Mouse (Mus musculus): ENCODE measurements around the gene Zmynd10.

The Zmynd10 gene

DNA sequence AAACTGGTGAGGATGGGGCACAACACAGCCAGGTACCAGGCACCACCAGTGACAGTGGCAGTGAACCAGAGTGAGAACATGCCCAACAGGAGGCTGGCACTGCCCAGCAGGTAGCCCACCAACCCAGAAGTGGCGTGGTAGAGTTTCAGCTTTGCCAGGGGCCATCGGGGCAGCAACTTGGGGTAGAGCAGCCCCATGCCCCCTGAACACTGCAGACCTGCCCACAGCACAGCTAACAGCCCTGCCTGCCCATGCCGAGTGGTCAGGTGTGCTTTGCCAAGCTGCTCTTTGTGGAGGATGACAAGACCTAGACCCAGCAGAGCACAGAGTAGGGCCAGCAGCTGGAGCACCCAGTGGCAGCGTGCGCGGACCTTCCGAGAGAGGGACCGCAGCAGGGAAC lies 7.2 kb upstream of the Zmynd10 start:
- no peak for DNase-seq (ENCODE audit: extremely low spot score, low read depth, low spot score)

DNA sequence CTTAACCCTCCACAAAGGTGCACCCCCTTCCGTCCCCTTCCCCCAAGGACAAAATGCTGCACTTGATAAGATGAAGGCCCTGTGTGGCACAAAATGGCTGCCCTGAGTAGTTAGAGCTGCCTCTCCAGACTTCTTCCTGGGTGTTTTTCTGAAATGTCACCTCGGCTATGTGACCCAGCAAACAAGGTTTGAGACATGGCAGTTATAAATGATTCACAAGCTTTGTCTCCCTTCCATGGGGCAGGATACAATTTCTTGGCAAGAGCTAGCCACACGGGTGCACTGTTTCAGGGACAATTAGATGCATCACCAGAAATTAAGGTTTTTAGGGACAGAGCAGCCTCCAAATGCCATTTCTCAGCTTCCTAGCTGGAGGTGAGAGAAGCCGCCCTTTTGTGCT lies 6.7 kb upstream of the Zmynd10 start:
- no peak for DNase-seq (ENCODE audit: extremely low spot score, low read depth, low spot score)

DNA sequence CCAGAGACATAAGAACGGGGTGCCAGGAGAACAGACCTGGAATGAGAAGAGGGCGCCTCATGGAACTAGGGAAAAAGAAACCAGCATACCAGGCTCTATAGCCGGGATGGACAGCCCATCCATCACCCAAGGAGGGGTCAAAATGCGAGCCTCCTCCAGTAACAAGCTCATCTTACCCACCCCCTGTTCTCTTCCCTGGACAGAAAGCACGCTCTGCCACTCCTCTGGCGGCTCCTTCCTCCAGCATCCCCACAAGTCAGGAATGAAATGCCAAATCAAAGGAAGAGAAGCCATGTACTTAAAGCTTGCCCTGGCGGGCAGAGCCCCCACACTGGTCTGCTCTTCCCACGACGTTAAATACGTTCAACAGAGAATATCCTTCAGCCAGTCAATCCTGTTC lies 6.1 kb upstream of the Zmynd10 start:
- no peak for DNase-seq (ENCODE audit: extremely low spot score, low read depth, low spot score)

DNA sequence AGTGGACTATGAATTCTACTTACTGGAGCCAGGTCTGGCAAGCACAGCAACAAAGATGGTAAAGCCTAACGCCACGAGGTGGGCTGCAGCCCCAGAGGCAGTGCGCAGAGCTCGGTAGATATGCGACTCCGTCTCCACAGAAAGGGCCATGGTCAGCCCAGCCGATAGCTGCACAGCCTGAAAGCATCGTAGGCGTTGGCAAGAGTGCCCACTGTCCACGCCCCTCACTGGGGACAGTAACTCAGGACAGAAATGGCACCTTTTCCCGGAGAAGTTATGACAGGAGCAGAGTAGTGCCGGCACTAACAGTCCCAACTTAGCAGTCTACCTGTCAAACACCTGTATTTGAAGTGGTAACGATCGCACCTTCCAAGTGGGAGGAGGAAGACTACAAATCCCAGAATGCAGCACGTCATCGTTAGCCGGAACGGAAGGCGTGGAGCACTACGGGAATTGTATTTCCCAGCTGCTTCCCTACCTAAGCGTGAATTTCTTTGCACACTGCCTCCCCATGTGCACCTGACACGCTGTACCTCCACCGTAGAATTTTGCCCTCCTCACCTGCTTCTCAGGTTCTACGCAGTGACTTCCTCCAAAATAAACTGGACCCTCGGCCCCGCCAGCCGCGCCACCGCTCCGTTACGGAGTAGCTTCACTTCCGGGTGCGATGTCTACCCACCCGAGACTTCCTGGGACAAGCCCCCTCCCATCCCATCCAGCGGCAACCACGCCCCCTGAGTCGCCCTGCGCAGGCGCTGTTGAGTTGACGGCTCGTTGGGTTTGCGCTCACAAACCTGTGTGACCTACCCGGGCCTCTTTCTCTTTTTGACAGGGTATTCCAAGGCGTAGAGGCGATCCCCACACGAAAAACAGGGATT lies 5.4 kb upstream of the Zmynd10 start, which contains the start of the genes Cyb561d2 and Nprl2:
Gene Cyb561d2, minus strand, starts transcription at position 720 of the 878 bp plus-strand sequence.
Gene Nprl2, plus strand, starts transcription at position 753 of the 878 bp plus-strand sequence.
- no peak for DNase-seq (ENCODE audit: extremely low spot score, low read depth, low spot score)

DNA sequence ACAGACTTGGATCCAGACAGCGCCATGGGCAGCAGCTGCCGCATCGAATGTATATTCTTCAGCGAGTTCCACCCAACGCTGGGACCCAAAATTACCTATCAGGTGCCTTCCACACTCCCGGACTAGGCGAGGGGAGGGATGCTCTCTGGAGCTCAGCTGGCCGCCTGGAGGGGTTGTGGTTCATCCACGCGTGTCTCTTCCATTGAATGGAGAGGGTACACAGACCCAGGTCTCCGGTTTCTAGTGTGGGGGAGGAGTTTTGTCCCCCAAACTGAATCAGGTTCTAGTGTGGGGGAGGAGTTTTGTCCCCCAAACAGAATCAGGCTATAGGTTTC lies 4.8 kb upstream of the Zmynd10 start:
- DNase-seq (ENCODE audit: extremely low spot score, low read depth, low spot score), result no peak

DNA sequence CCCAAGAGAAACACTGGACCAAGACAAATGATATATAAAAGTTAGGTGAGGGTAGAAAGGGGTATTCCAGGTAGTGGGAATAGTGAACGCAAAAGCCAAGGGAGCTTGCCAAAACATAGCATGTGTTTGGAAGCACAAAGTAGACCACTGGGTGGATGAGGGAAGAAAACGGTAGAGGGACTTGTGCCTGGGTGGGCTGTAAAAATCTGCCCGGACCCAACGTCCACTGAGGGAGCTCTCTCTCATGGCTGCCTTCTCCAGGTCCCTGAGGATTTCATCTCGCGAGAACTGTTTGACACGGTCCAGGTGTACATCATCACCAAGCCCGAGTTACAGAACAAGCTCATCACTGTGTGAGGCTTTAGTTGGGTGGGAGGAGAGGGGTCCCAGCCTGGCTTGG lies 4.4 kb upstream of the Zmynd10 start:
- DNase-seq (ENCODE audit: extremely low spot score, low read depth, low spot score), result no peak

DNA sequence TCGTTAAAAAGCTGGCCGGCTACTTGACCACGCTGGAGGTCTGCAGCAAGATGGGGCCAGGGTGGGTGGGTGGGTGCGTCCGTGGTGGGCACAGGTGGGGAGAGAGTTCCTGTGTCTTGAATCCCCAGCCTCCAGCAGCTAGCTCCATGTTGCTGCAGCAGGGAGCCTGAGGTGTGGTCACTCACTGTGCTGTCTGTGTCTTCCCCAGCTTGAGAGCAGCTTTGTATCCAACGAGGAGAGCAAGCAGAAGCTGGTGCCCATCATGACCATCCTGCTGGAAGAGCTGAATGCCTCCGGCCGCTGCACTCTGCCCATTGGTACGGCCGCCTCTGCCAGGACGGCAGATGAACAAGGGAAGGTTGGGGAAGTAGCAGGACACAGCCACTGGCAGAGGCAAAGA lies 3.8 kb upstream of the Zmynd10 start:
- no peak for DNase-seq (ENCODE audit: extremely low spot score, low read depth, low spot score)

DNA sequence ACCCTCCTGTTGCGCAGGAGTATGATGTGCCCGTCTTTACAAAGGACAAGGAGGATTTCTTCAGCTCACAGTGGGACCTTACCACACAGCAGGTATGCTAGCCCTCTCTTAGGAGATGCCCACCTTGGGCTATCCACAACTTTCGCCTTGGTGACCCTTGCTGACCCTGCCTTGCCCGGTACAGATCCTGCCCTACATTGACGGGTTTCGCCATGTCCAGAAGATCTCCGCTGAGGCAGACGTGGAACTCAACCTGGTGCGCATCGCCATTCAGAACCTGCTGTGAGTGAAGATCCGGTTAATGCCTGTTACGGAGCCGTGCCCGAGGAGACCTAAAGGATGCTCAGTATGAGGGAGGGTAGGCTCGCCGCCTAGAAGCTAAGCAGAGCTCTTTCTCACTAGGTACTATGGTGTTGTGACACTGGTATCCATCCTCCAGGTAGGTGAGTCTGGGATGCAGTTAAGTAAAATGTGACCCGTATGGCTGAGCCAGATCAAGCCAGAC lies 2.9 kb upstream of the Zmynd10 start:
- no peak for DNase-seq (ENCODE audit: extremely low spot score, low read depth, low spot score)

DNA sequence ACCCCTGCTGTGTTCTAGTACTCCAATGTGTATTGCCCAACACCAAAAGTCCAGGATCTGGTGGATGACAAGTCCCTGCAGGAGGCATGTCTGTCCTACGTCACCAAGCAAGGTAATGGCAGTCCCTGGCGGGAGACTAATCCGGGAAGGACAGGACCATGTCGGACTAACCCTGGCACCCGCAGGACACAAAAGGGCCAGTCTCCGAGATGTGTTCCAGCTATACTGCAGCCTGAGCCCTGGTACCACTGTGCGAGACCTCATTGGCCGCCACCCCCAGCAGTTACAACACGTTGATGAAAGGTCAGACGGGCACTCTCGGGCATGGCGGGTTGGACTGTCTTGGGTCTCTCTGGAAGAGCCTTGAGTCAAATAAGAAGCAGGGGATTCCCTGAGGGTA lies 2.4 kb upstream of the Zmynd10 start:
- DNase-seq (ENCODE audit: extremely low spot score, low read depth, low spot score), result no peak

DNA sequence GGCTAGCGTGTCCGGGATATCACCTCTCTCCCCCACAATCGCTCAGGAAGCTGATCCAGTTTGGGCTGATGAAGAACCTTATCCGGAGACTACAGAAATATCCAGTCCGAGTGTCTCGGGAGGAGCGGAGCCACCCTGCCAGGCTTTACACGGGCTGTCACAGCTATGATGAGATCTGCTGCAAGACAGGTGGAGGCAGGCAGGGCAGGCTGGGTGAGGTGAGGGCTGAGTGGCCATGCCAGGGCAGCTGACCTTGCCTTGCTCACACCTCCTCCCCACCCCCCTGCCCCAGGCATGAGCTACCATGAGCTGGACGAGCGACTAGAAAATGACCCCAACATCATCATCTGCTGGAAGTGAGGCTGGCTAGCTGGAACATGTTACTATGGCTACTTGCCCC lies 1.9 kb upstream of the Zmynd10 start:
- no peak for DNase-seq (ENCODE audit: extremely low spot score, low read depth, low spot score)

DNA sequence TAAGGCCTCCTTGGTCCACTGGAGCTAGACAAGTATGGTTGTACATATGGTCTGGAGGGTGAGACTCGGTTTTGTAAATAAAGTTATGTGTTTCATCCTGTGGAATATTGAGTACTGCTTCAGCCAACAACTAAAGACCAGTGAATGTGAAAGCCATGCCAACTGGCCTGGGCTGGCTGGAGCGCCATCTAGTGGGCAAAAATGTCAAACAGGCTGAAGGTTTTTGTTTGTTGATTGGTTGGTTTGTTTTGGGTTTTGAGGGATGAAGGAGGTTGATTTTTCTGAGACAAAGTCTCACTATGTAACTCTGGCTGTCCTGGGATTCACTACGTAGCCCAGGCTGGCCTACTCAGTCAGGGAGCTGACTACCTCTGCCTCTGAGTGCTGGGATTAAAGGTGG lies 1.5 kb upstream of the Zmynd10 start:
- DNase-seq (ENCODE audit: extremely low spot score, low read depth, low spot score), result no peak

DNA sequence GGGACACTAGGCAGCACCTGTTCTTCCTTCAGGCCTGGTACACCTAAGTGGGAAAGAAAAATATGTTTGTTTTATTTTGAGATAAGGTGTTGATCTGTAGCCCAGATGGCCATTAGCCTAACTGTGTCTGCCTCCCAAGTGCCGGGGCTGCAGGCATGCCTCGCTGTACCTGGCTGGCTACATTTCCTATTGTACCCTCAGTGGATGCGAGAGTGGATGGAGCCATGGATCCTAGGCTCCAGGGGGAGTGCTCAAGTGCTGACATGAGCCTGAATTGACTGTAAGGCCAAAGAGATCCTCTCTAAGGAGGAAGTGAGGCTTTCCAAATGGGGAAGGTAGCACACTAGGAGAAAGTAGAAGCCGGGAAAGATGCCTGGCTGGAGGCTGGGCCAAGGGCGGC lies 859 bp downstream of the Zmynd10 start:
- no peak for DNase-seq (ENCODE audit: extremely low spot score, low read depth, low spot score)

DNA sequence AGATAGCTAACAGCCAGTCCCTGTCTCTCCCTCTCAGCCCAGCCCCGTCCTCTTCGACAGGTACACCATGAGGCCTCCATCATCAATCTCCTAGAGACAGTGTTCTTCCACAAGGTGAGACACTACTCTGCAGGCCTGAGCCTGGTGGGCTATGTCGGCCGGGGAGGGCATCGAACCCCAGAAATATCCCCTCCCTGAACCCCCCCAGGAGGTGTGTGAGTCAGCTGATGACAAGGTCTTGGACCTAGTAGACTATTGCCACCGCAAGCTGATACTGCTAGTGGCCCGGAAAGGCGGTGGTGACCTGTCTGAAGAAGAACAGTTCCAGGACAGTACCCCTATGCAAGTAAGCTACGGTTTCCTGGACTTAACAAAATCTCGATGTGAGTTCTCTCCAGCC lies 1.7 kb downstream of the Zmynd10 start:
- no peak for DNase-seq (ENCODE audit: extremely low spot score, low read depth, low spot score)

DNA sequence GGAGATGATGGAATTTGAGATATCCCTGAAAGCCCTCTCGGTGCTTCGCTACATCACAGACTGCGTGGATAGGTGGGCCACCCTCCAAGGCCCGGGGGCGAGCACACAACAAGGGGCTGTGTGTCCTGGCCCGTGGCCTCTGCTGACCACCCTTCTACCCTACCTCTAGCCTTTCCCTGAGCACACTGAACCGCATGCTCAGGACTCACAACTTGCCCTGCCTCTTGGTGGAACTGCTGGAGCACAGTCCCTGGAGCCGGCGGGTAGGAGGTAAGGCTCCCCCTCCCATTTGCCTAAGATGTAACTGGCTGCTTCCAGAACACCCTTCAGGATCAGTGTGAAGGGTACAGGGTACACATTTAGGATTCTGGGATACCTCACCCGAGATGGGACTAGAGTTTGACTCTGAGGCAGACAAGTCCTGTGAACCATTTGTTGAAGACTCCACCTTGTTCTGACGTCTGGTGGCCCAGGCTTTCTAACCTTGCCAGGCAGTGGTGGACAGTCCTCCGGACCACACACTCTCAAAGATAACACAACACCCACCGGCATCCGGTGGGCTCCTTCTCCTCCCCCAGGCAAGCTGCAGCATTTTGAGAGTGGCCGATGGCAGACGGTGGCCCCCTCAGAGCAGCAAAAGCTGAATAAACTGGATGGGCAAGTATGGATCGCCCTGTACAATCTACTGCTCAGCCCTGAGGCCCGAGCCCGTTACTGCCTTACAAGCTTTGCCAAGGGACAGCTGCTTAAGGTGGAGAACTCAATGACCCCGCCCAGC lies 2.4 kb downstream of the Zmynd10 start:
- DNase-seq (ENCODE audit: extremely low spot score, low read depth, low spot score), result no peak

DNA sequence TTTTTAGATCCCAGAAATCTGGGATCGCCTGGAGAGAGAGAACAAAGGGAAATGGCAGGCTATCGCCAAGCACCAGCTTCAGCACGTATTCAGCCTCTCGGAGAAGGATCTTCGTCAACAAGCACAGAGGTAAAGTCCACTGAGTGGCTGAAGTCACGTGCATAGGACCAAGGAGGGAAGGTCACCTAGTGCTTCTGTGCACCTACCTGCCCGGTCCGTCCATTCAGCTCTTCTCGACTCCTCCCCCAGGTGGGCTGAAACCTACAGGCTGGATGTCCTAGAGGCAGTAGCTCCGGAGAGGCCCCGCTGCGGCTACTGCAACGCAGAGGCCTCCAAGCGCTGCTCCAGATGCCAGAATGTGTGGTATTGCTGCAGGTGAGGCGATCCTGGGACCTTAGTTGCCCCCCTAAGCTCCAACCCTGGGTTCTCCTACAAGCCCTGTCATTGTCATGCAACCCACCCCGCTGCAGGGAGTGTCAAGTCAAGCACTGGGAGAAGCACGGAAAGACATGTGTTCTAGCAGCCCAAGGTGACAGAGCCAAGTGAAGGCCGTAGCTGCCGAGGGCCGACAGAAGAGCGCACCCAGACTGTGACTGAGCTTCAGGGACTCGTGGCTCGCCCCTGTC lies 3.5 kb downstream of the Zmynd10 start:
- no peak for DNase-seq (ENCODE audit: extremely low spot score, low read depth, low spot score)

DNA sequence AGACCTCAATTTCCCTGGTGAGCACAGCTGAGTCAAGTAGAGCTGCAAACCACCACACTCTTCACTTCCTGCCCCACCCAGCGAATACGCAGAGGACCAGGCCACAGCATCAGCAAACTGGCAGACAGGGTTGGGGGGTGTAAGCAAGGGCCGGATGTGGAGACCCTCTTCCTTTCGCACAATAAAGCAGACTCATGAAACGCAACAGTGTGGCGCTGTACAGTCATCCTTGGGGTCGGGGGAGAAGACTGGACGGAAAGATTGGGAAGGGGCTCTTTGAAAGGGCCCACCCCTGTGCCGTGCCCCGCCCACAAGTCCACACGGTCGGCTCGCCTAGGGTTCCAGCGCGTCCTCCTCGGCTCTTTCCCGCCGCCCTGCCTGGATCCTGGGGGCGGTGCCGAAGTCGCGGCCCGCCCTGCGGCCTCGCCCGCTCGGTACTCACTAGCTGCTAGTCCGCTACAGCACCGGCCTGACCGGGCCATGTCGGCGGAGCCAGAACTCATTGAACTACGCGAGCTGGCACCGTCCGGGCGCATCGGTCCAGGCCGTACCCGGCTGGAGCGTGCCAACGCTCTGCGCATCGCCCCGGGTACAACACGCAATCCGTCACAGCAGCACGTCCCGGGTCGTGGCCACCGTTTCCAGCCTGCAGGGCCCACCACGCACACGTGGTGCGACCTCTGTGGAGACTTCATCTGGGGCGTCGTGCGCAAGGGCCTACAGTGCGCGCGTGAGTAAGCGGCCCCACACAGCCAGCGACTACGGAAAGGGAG lies 4.2 kb downstream of the Zmynd10 start, which contains the start of gene Rassf1:
Gene Rassf1, plus strand, starts transcription at position 439 of the 773 bp plus-strand sequence.
- DNase-seq (ENCODE audit: extremely low spot score, low read depth, low spot score), result no peak

DNA sequence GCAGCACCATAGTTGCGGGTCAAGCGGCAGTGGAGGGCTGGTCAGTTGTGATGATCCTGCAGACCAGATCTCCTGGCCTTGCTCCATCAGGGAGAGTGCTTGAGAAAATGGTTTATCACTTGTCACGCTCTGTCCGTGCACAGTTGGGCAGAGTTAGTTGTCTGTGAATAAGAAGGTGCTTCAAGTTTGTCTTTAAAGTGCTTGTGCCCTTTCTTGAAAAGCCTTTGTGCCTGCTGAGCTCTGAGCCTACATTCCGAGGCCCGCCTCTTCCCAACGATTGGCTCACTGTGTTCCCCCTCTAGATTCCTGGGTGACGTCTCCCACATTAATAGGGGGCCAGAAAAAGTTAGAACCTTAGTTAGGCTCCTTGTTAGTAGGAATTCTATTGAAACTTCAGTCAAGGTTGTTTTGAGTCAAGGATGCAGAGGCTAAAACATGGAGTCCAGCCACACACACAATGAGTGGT lies 4.8 kb downstream of the Zmynd10 start:
- DNase-seq (ENCODE audit: extremely low spot score, low read depth, low spot score), result no peak

DNA sequence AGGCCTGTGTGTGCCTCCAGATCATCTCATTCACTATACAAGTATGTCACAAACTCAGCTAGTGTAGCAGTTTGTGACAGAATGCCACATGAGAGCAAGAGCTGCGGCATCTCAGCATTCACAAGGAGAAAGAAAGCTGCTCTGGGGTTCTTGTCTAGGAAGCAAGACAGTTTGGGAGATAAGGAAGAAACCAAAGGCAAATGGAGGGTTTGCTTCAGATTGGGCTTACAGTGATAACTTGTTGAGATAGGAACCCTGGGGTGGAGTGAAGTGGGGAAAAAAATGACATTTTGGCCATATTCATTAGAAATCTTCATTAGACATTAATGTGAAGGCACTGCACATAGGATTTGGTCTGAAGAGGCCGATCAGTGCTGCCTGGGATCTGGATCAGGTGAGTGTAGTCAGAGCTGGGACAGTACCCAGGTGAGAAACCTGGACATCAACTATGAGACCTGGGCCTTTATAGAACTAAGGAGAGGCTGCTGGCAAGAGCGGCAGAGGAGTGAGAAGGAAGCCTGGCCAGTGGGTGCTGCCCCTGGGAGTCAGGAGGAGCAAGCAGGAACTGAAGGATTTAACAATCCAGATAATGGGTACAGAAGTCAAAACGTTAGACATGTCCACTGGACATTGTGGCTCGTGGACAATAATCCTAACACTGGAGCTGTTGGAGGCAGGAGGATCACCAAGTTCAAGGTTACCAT lies 5.7 kb downstream of the Zmynd10 start:
- no peak for DNase-seq (ENCODE audit: extremely low spot score, low read depth, low spot score)

DNA sequence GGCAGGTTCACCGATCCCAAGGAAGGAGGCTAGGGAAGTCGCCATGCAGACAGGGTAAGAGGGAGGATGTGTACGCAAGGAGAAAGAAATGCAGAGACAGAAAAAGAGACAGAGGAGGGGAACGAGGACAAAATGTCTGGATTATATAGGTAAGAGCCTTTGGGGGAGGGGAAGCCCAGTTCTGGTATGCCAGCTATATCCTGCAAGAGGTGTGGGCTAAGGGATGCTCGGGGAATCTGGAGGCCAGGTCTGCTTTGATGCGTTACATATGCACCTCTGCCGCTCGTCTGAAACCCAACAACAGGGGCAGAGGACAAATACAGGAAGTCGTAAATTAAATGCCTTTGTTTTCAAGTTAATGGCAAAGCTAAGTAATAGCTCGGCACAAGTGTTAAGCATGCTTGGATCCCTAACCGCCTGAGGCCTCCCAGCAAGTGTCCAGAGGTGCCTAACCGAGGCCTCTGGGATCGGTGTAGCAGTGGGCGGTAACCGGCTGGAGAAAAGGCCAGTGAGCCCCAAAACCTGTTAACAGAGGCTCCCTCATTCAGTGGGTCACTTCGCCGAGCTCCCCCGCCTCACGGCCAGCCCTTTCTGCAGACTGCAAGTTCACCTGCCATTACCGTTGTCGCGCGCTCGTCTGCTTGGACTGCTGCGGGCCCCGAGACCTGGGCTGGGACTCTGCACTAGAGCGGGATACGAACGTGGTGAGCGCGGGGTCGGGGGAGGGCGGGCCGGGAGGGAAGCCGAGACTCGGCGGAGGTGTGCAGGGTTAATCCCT lies 6.6 kb downstream of the Zmynd10 start:
- DNase-seq (ENCODE audit: extremely low spot score, low read depth, low spot score), result no peak

Data from hindlimb bud, embryonic 11.5 days (tissue).